Mouse (Mus musculus) E14TG2a.4 (cell line): ENCODE data around the gene Ttc41.
"Not testable (repeated sequence)": the region's sequence is repeated elsewhere in the genome, so short reads cannot be mapped to it uniquely, and the experiment has no call there.

Source experiments
- H3K27me3 ChIP-seq: 2 replicates; pipeline ENCODE4 v1.6.1; 2014; ENCODE audit warnings: low read length, control low read depth; ENCODE audit not compliant: insufficient read depth
- H3K36me3 ChIP-seq: 2 replicates; pipeline ENCODE4 v1.6.1; 2014; ENCODE audit warnings: low read length, control low read depth; ENCODE audit not compliant: insufficient read depth
- H3K4me1 ChIP-seq: replicated peaks from 2 replicates; pipeline ENCODE4 v1.6.1; 2014; ENCODE audit warnings: low read depth, low read length, control low read depth
- H3K4me3 ChIP-seq: replicated peaks from 2 replicates; pipeline ENCODE4 v1.5.1; 2014; ENCODE audit warnings: mild to moderate bottlenecking, low read length
- H3K9me3 ChIP-seq: 2 replicates; pipeline ENCODE4 v1.6.1; 2014; ENCODE audit warnings: low read length, control low read depth
- CTCF ChIP-seq: conservative IDR thresholded peaks from 2 replicates; pipeline ENCODE4 v1.5.1; 2014; ENCODE audit warnings: low read length
- NANOG ChIP-seq: IDR thresholded peaks from 2 replicates; pipeline ENCODE4 v1.6.1; 2014; ENCODE audit warnings: borderline replicate concordance, low read length, mixed read lengths
- POU5F1 ChIP-seq: IDR thresholded peaks from 2 replicates; pipeline ENCODE4 v1.6.1; 2014; ENCODE audit warnings: low read length, borderline replicate concordance

Ttc41 gene

GRCm38 (mm10) chr10:86705318-86705921 is at the start of gene Ttc41, which contains the start of gene Hsp90b1:
TSS of gene Ttc41 (plus strand) at chr10:86705811.
TSS of gene Hsp90b1 (minus strand) at chr10:86705509.
- peaks cover 41% of the 10 kb centered on the region for H3K36me3 ChIP-seq
- no peaks in the 10 kb centered on the region for H3K27me3 ChIP-seq
- peak within 1 kb of the TSS; percentile 99 for H3K4me3 ChIP-seq
- no peaks in the 10 kb centered on the region for H3K9me3 ChIP-seq
- TF ChIP-seq CTCF (no peak), POU5F1 (no peak), NANOG (no peak)
- peaks cover 47% of the 10 kb centered on the region for H3K4me1 ChIP-seq

DNA sequence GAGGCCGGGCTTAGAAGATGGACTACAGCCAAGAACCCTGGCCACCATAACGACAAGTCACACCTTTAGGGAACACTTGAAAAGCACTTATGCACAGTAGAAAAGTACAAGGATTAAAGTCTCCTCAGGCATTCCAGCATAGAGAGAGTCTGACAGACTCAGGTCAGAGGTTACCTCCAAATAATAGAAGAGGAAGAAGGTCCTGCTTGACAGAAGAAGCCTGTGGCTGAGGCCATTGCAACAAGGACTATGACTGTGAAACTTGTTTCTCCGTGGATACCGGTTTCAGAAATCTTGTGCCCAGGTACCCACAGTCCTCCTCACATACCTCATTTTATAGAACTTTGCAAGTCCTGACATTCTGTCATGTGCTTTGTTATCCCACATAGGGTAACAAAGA is 35.1 kb upstream of the Ttc41 start:
- H3K9me3 ChIP-seq, H3K4me3 ChIP-seq, H3K4me1 ChIP-seq, H3K36me3 ChIP-seq, H3K27me3 ChIP-seq: not testable (repeated sequence)

GRCm38 (mm10) chr10:86684797-86685178 is 20.8 kb upstream of the Ttc41 start:
- peak overlapping the region; percentile 84 for H3K4me3 ChIP-seq
- not testable (repeated sequence) for H3K4me1 ChIP-seq, H3K27me3 ChIP-seq, H3K9me3 ChIP-seq, H3K36me3 ChIP-seq

GRCm38 (mm10) chr10:86685179-86686016 is 20.2 kb upstream of the Ttc41 start:
- H3K36me3 ChIP-seq: peaks cover 10% of the 10 kb centered on the region
- H3K9me3 ChIP-seq, H3K4me1 ChIP-seq, H3K27me3 ChIP-seq: not testable (repeated sequence)
- peak overlapping the region; percentile 84 for H3K4me3 ChIP-seq

DNA sequence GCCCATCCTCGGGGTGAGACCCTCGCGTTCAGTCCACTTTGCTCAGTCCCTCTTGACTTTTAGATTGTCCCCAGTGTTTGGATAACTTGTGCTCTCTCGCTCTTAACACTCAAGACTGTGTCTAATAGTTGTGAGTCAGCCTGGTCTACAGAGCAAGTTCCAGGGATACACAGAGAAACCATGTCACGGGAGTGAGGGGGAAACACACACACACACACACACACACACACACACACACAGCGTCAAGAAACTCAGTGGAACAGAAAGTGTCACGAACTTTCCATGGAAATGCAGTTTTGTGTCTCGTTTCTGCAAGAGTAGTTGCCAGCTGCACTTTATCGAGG is 19.6 kb upstream of the Ttc41 start:
- H3K9me3 ChIP-seq, H3K27me3 ChIP-seq, H3K4me1 ChIP-seq: not testable (repeated sequence)
- peak overlapping the region; percentile 84 for H3K4me3 ChIP-seq
- H3K36me3 ChIP-seq: peaks cover 16% of the 10 kb centered on the region

DNA sequence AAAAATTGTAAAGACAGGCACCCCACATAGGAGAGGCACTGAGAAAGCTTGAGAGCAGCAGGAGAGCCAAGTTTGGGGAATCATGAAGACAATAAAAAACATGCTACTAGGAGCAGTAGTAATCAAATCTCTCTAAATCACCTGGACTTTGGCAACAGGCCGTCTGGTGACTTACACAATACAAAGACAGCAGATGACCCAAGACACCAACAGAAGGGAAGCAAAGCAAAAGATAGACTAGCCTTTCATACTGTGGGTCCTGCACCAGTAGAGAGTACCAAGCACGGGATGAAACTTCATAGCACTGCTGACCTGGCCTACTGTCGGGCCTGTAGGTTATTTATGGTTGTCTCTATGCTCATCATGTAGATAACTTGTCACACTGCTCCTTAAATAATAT is 5.4 kb upstream of the Ttc41 start:
- peaks cover 61% of the 10 kb centered on the region for H3K4me1 ChIP-seq
- TF ChIP-seq NANOG (no peak), POU5F1 (no peak), CTCF (no peak)
- H3K4me3 ChIP-seq: no peak overlapping the region

GRCm38 (mm10) chr10:86700973-86701372 is 4.6 kb upstream of the Ttc41 start:
- H3K4me1 ChIP-seq: peaks cover 61% of the 10 kb centered on the region
- H3K36me3 ChIP-seq: peaks cover 85% of the 10 kb centered on the region
- H3K27me3 ChIP-seq: no peaks in the 10 kb centered on the region
- no peak for TF ChIP-seq CTCF
- no peak for TF ChIP-seq NANOG
- TF ChIP-seq POU5F1: no peak
- peak overlapping the region; percentile 41; the same call in 1 of the 2 replicates for H3K4me3 ChIP-seq
- no peaks in the 10 kb centered on the region for H3K9me3 ChIP-seq

More for the DNA sequence above, 5.4 kb upstream of the Ttc41 start:
- Histone ChIP-seq H3K36me3 (peaks cover 92% of the 10 kb centered on the region), H3K27me3 (no peaks in the 10 kb centered on the region), H3K9me3 (no peaks in the 10 kb centered on the region)

- Histone ChIP-seq H3K4me1 (peaks cover 68% of the 10 kb centered on the region), H3K27me3 (no peaks in the 10 kb centered on the region), H3K36me3 (peaks cover 71% of the 10 kb centered on the region), H3K4me3 (peak overlapping the region; percentile 99), H3K9me3 (no peaks in the 10 kb centered on the region)
- TF ChIP-seq CTCF (no peak), NANOG (no peak), POU5F1 (no peak)
Measured at GRCm38 (mm10) chr10:86702312-86702920, 3.2 kb upstream of the Ttc41 start.

DNA sequence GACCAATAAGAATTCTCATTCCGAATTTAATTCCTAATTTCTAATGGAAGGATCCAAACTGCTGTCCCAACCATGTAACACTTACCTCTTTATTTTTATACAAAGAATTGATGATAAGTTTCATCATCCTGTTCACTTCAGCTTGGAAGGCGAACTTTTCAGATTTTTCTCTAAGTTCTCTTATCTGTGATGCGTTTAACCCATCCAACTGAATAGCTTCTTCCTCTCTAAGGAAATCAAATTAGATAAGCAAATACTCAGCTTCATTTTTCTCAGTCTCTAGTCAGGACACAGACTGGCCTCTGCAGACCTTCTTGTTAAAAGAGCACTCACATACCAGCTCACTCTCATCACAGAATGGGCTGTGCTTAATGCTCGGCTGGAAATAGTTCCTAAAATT is 2.2 kb upstream of the Ttc41 start:
- H3K9me3 ChIP-seq: no peaks in the 10 kb centered on the region
- peak overlapping the region; percentile 99 for H3K4me3 ChIP-seq
- TF ChIP-seq CTCF (no peak), POU5F1 (no peak), NANOG (no peak)
- H3K4me1 ChIP-seq: peaks cover 65% of the 10 kb centered on the region
- H3K27me3 ChIP-seq: no peaks in the 10 kb centered on the region
- H3K36me3 ChIP-seq: peaks cover 62% of the 10 kb centered on the region
